Mouse (Mus musculus) CH12.LX (cell line): ENCODE data around the gene Ubald2. TPM values are rescaled to one million over a fixed set of nuclear protein-coding genes. Genes with fewer than 3 reads are reported as not detected.

ENCODE experiments used
- DNase-seq: peaks from one replicate; pipeline ENCODE4 v3.0.0-alpha.2; 2013; ENCODE audit errors: extremely low read depth
- H3K27ac ChIP-seq: 2 replicates; pipeline ENCODE4 v1.5.1; 2012; ENCODE audit warnings: low read depth, mild to moderate bottlenecking, control low read depth, moderate library complexity; ENCODE audit not compliant: insufficient read depth
- H3K27me3 ChIP-seq: replicated peaks from 2 replicates; pipeline ENCODE3; 2012; ENCODE audit warnings: inconsistent platforms
- H3K36me3 ChIP-seq, 2 experiments: replicated peaks in 1 of 2; 2 replicates each; pipeline versions ENCODE3 to v1.6.1; 2012; ENCODE audit warnings: inconsistent platforms in 1 of 2, low read length in 1 of 2, mild to moderate bottlenecking in 1 of 2, mixed read lengths in 1 of 2, moderate library complexity in 1 of 2; ENCODE audit not compliant: control insufficient read depth in 1 of 2, insufficient read depth in 1 of 2
- H3K4me1 ChIP-seq, 2 experiments: 2 replicates each; pipeline ENCODE4 v1.6.1; 2012; ENCODE audit warnings: inconsistent platforms in 1 of 2, moderate library complexity in 1 of 2; ENCODE audit not compliant: insufficient read depth in 2 of 2, control insufficient read depth in 1 of 2
- H3K4me2 ChIP-seq: 2 replicates; pipeline ENCODE4 v1.6.1; 2012; ENCODE audit warnings: low read depth, mild to moderate bottlenecking, control low read depth; ENCODE audit not compliant: poor library complexity, insufficient read depth, severe bottlenecking
- H3K4me3 ChIP-seq, 3 experiments: fragments of 150-350 bp in 1 of 3; sonication (generic) in 1 of 3; replicated peaks in 1 of 3; 2 replicates each; pipeline versions ENCODE3 to v1.5.1; 2011 to 2012; ENCODE audit warnings: low read depth in 2 of 3, low read length in 2 of 3, mild to moderate bottlenecking in 2 of 3, moderate library complexity in 2 of 3, control low read depth in 1 of 3, improper control_type of control experiment in 1 of 3, inconsistent platforms in 1 of 3, mixed read lengths in 1 of 3; ENCODE audit not compliant: poor library complexity in 1 of 3
- H3K79me2 ChIP-seq: replicated peaks from 2 replicates; pipeline ENCODE4 v1.6.1; 2012; ENCODE audit warnings: mild to moderate bottlenecking, moderate library complexity; ENCODE audit not compliant: control insufficient read depth, poor library complexity, insufficient read depth, severe bottlenecking; ENCODE audit errors: extremely low read depth
- H3K9ac ChIP-seq: 2 replicates; pipeline ENCODE4 v1.6.1; 2012; ENCODE audit warnings: low read depth, mild to moderate bottlenecking, control low read depth, moderate library complexity; ENCODE audit not compliant: insufficient read depth
- H3K9me3 ChIP-seq: replicated peaks from 2 replicates; pipeline ENCODE3; 2012; ENCODE audit warnings: low read length, inconsistent platforms, mixed read lengths
- BHLHE40 ChIP-seq: IDR thresholded peaks from 2 replicates; pipeline ENCODE4 v1.6.1; 2011; ENCODE audit warnings: mild to moderate bottlenecking, low read depth, low read length, improper control_type of control experiment
- E2F4 ChIP-seq: IDR thresholded peaks from 2 replicates; pipeline ENCODE4 v1.6.1; 2011; ENCODE audit warnings: low read depth, low read length, improper control_type of control experiment; ENCODE audit not compliant: insufficient replicate concordance
- ELF1 ChIP-seq: IDR thresholded peaks from 2 replicates; pipeline ENCODE4 v1.6.1; 2014; ENCODE audit warnings: low read depth, mild to moderate bottlenecking, inconsistent platforms, low read length, improper control_type of control experiment
- EP300 ChIP-seq: IDR thresholded peaks from 2 replicates; pipeline ENCODE4 v1.6.1; 2011; ENCODE audit warnings: low read length, improper control_type of control experiment
- ETS1 ChIP-seq: conservative IDR thresholded peaks from 2 replicates; pipeline ENCODE4 v1.6.1; 2012; ENCODE audit warnings: low read depth, mild to moderate bottlenecking, inconsistent platforms, low read length, improper control_type of control experiment, moderate library complexity
- IRF4 ChIP-seq: IDR thresholded peaks from 2 replicates; pipeline ENCODE4 v1.6.1; 2014; ENCODE audit warnings: low read depth, mild to moderate bottlenecking, inconsistent platforms, low read length, improper control_type of control experiment
- JUND ChIP-seq: conservative IDR thresholded peaks from 2 replicates; pipeline ENCODE4 v1.6.1; 2011; ENCODE audit warnings: low read depth, low read length, improper control_type of control experiment
- KAT2A ChIP-seq: IDR thresholded peaks from 2 replicates; pipeline ENCODE4 v1.6.1; 2012; ENCODE audit warnings: low read length, improper control_type of control experiment, inconsistent platforms; ENCODE audit not compliant: insufficient replicate concordance
- MAX ChIP-seq: IDR thresholded peaks from 2 replicates; pipeline ENCODE4 v1.6.1; 2011; ENCODE audit warnings: low read length, improper control_type of control experiment
- MAZ ChIP-seq: IDR thresholded peaks from 2 replicates; pipeline ENCODE4 v1.6.1; 2012; ENCODE audit warnings: low read depth, mild to moderate bottlenecking, inconsistent platforms, low read length, improper control_type of control experiment, moderate library complexity
- MEF2A ChIP-seq: IDR thresholded peaks from 2 replicates; pipeline ENCODE4 v1.6.1; 2014; ENCODE audit warnings: low read depth, mild to moderate bottlenecking, inconsistent platforms, low read length, improper control_type of control experiment, borderline replicate concordance
- MYC ChIP-seq: IDR thresholded peaks from 2 replicates; pipeline ENCODE4 v1.6.1; 2011; ENCODE audit warnings: low read depth, mild to moderate bottlenecking, improper control_type of control experiment, low read length
- NELFE ChIP-seq: IDR thresholded peaks from 2 replicates; pipeline ENCODE4 v1.6.1; 2011; ENCODE audit warnings: low read depth, low read length, improper control_type of control experiment
- NRF1 ChIP-seq: IDR thresholded peaks from 2 replicates; pipeline ENCODE4 v1.6.1; 2014; ENCODE audit warnings: low read depth, mild to moderate bottlenecking, inconsistent platforms, low read length, improper control_type of control experiment, moderate library complexity
- PAX5 ChIP-seq: IDR thresholded peaks from 2 replicates; pipeline ENCODE4 v1.6.1; 2012; ENCODE audit warnings: low read length, inconsistent platforms, mixed read lengths
- RAD21 ChIP-seq: IDR thresholded peaks from 2 replicates; pipeline ENCODE4 v1.6.1; 2011; ENCODE audit warnings: low read depth, mild to moderate bottlenecking, low read length, improper control_type of control experiment, moderate library complexity
- SIN3A ChIP-seq: IDR thresholded peaks from 2 replicates; pipeline ENCODE4 v1.6.1; 2012; ENCODE audit warnings: low read length, improper control_type of control experiment, inconsistent platforms
- TBP ChIP-seq: conservative IDR thresholded peaks from 2 replicates; pipeline ENCODE4 v1.6.1; 2011; ENCODE audit warnings: low read depth, low read length, improper control_type of control experiment
- TCF12 ChIP-seq: IDR thresholded peaks from 2 replicates; pipeline ENCODE4 v1.6.1; 2014; ENCODE audit warnings: low read depth, mild to moderate bottlenecking, inconsistent platforms, low read length, improper control_type of control experiment
- USF1 ChIP-seq: IDR thresholded peaks from 2 replicates; pipeline ENCODE4 v1.6.1; 2014; ENCODE audit warnings: low read depth, mild to moderate bottlenecking, inconsistent platforms, low read length, improper control_type of control experiment
- USF2 ChIP-seq: conservative IDR thresholded peaks from 2 replicates; pipeline ENCODE4 v1.6.1; 2011; ENCODE audit warnings: low read depth, low read length, improper control_type of control experiment
- ZKSCAN1 ChIP-seq: IDR thresholded peaks from 2 replicates; pipeline ENCODE4 v1.6.1; 2012; ENCODE audit warnings: low read depth, inconsistent platforms, low read length, improper control_type of control experiment, borderline replicate concordance
- ZMIZ1 ChIP-seq: IDR thresholded peaks from 2 replicates; pipeline ENCODE4 v1.6.1; 2012; ENCODE audit warnings: low read depth, mild to moderate bottlenecking, inconsistent platforms, low read length, improper control_type of control experiment
- ZNF384 ChIP-seq: IDR thresholded peaks from 2 replicates; pipeline ENCODE4 v1.6.1; 2012; ENCODE audit warnings: low read depth, low read length, improper control_type of control experiment, inconsistent platforms
- dilution Hi-C: fragments of 300-500 bp; cut with MboI; formaldehyde crosslinking; loops from 2 replicates; pipeline ENCODE4 v1.14.3; 2020; ENCODE audit warnings: low sequenced_read_pairs; ENCODE audit not compliant: extremely low pct_unique_long_range_greater_than_20kb, extremely low pct_ligation_motif_present
- in situ Hi-C: fragments of 300-500 bp; cut with MboI; formaldehyde crosslinking; loops from 3 replicates; pipeline ENCODE4 v1.14.3; 2019; ENCODE audit warnings: low sequenced_read_pairs, low pct_ligation_motif_present, low pct_unique_long_range_greater_than_20kb, mixed read lengths
- polyA plus RNA-seq: library from polyadenylated mRNA; unstranded; fragments of >175 nt; gene quantifications from 2 replicates; pipeline ENCODE4 v1.2.1, GENCODE M21; 2012; ENCODE audit warnings: low read depth; ENCODE audit not compliant: insufficient read length
- total RNA-seq, 2 experiments: library from RNA; depleted of rRNA; stranded (reverse); fragments of 300-350 nt in 1 of 2; fragments of >200 nt in 1 of 2; gene quantifications; 2 replicates each; pipeline ENCODE4 v1.2.3; 2012 to 2014

Ubald2 gene
- total and polyA plus RNA-seq, 3 experiments = 228 to 436 (median 336) TPM

DNA sequence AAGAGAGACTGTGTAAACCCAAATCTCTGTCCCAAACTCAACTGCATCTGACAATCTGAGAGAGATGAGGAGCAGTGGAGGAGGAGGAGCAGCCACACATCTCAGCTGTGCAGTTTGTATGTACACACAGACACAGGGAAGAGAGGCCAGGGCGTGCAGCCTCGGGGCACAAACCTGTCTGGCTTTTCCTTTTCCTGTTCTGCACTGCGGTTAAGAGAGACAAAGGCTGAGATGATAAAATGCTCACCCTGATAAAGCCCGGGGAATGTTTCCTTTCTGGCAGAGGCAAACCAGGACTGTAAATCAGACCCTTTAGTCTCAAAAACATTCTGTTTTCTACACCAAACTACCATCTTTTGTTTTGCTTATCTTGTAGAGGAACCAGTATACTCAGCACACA is 33.3 kb upstream of the Ubald2 start:
- in situ Hi-C loops (loop anchor here (5.0 to 25.0 kb wide), 2 partner anchors 42 to 763 kb away; partner anchors contain the start of gene Slc25a19), dilution Hi-C loops (no loop called here)
- peaks cover 17% of the 10 kb centered on the region for H3K79me2 ChIP-seq
- peak overlapping the region; percentile 53 for H3K27ac ChIP-seq
- TF ChIP-seq ZMIZ1 = no peak
- DNase-seq = no peak
- H3K4me2 ChIP-seq = no peak overlapping the region
- H3K27me3 ChIP-seq = no peaks in the 10 kb centered on the region
- 0 out of 2 replicates have a peak overlapping the region, but pooled peaks have one; percentile 1 for H3K9ac ChIP-seq
- H3K9me3 ChIP-seq = peaks cover 13% of the 10 kb centered on the region
- peaks cover 31 to 65% of the 10 kb centered on the region in 2 experiments for H3K4me1 ChIP-seq
- peaks cover 35 to 38% of the 10 kb centered on the region in 2 experiments for H3K36me3 ChIP-seq
- no peak overlapping the region for H3K4me3 ChIP-seq

DNA sequence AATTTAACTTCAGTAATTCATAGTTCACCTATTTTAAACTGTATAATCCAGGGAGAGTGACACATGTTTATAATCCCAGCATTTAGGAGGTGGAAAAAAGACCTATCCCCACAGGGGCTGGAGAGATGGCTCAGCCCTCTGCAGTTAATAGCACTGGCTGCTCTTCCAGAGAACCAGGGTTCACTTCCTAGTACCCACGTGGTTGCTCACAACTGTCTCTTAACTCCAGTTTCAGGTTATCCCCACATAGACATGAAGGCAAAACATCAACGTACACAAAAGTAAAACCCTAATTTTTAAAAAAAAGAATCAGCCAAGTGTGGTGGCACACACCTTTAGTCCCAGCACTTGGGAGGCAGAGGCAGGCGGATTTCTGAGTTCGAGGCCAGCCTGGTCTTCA is 28.3 kb upstream of the Ubald2 start:
- peaks cover 13% of the 10 kb centered on the region for H3K9me3 ChIP-seq
- in situ Hi-C loops = loop anchor here (25.0 kb wide), 1 partner anchor 768 kb away; the partner anchor contains the start of gene Slc25a19
- TF ChIP-seq ETS1 = no peak
- TF ChIP-seq MAX = peak; percentile 85
- peaks cover 33 to 36% of the 10 kb centered on the region in 2 experiments for H3K36me3 ChIP-seq
- H3K27me3 ChIP-seq = no peaks in the 10 kb centered on the region
- DNase-seq = peak; percentile 37
- no peak overlapping the region for H3K4me3 ChIP-seq
- peaks cover 10 to 56% of the 10 kb centered on the region in 2 experiments; a peak in 3 of 4 replicates for H3K4me1 ChIP-seq
- peaks cover 43% of the 10 kb centered on the region for H3K79me2 ChIP-seq
- dilution Hi-C loops = no loop called here
- H3K27ac ChIP-seq = peak overlapping the region; percentile 90
- H3K4me2 ChIP-seq = peak overlapping the region; percentile 32; the same call in 1 of the 2 replicates
- H3K9ac ChIP-seq = no peak overlapping the region

- Histone ChIP-seq H3K27me3 (no peaks in the 10 kb centered on the region), H3K4me1 (peaks cover 10 to 60% of the 10 kb centered on the region in 2 experiments; a peak in 3 of 4 replicates), H3K9ac (no peak overlapping the region), H3K79me2 (peaks cover 50% of the 10 kb centered on the region), H3K4me3 (peak overlapping the region in 2 of 3 experiments; percentile 10), H3K36me3 (peaks cover 33 to 36% of the 10 kb centered on the region in 2 experiments), H3K4me2 (peak overlapping the region; percentile 32; the same call in 1 of the 2 replicates), H3K9me3 (peaks cover 13% of the 10 kb centered on the region), H3K27ac (peak overlapping the region; percentile 96)
- dilution Hi-C loops (no loop called here), in situ Hi-C loops (loop anchor here (25.0 kb wide), 1 partner anchor 769 kb away; the partner anchor contains the start of gene Slc25a19)
- peak; percentile 99 for DNase-seq
- TF ChIP-seq USF2 = no peak
- TF ChIP-seq E2F4 = peak; percentile 95
- no peak for TF ChIP-seq ZKSCAN1
- peak; percentile 99 for TF ChIP-seq IRF4
- TF ChIP-seq TBP = peak; percentile 55
- peak; percentile 94 for TF ChIP-seq MAZ
- TF ChIP-seq BHLHE40 = peak; percentile 99
- TF ChIP-seq NELFE = 0 out of 2 replicates have a peak, but pooled peaks have one; percentile 53
- TF ChIP-seq RAD21 = no peak; the same call in none of the 2 replicates
- no peak for TF ChIP-seq PAX5
- TF ChIP-seq TCF12 = peak; percentile 94
- 0 out of 2 replicates have a peak, but pooled peaks have one; percentile 67 for TF ChIP-seq KAT2A
- TF ChIP-seq NRF1 = peak; percentile 74
- TF ChIP-seq EP300 = peak; percentile 96
- TF ChIP-seq ZNF384 = peak; percentile 92
- TF ChIP-seq MYC = no peak; the same call in none of the 2 replicates
- peak; percentile 94 for TF ChIP-seq MAX
- peak; percentile 95 for TF ChIP-seq SIN3A
- TF ChIP-seq MEF2A = peak; percentile 98
- TF ChIP-seq USF1 = no peak
- peak; percentile 68 for TF ChIP-seq ELF1
- TF ChIP-seq JUND = peak; percentile 99
Measured at GRCm38 (mm10) chr11:116406231-116406728, 27.6 kb upstream of the Ubald2 start.
